Mouse (Mus musculus): ENCODE data around the gene Gm45208. TPM values are rescaled to one million over a fixed set of nuclear protein-coding genes. Genes with fewer than 3 reads are reported as not detected.

Gm45208 gene
- polyA plus RNA-seq, 1 experiment from 2014 or later, result 0.61 TPM

Other genes with a start within 250 kb of the Gm45208 start
- 0.05 and 0.15 TPM in 2 replicates for gene Foxp3, start 148.6 kb upstream of the Gm45208 start, polyA plus RNA-seq (2016; fragmentation: Nextera tagmentation; extraction: Ambion mirVana)
- gene Ppp1r3f, start 148.0 kb upstream of the Gm45208 start, polyA plus RNA-seq (2016; fragmentation: Nextera tagmentation; extraction: Ambion mirVana), result 1.4 and 2.2 TPM in 2 replicates
- 36.0 and 36.6 TPM in 2 replicates for gene Ccdc22, start 116.7 kb upstream of the Gm45208 start, polyA plus RNA-seq (2016; fragmentation: Nextera tagmentation; extraction: Ambion mirVana)
- gene Cacna1f, start 115.2 kb upstream of the Gm45208 start, polyA plus RNA-seq (2016; fragmentation: Nextera tagmentation; extraction: Ambion mirVana), result 0.05 and 0.06 TPM in 2 replicates
- 9.3 and 9.7 TPM in 2 replicates for gene Syp, start 83.8 kb upstream of the Gm45208 start, polyA plus RNA-seq (2016; fragmentation: Nextera tagmentation; extraction: Ambion mirVana)
- 4.1 and 4.2 TPM in 2 replicates for gene Prickle3, start 65.0 kb upstream of the Gm45208 start, polyA plus RNA-seq (2016; fragmentation: Nextera tagmentation; extraction: Ambion mirVana)
- 49.7 TPM in 2 replicates for gene Plp2, start 50.9 kb upstream of the Gm45208 start, polyA plus RNA-seq (2016; fragmentation: Nextera tagmentation; extraction: Ambion mirVana)
- gene Magix, start 41.0 kb upstream of the Gm45208 start, polyA plus RNA-seq (2016; fragmentation: Nextera tagmentation; extraction: Ambion mirVana), result 0.09 TPM in 1 of 2 replicates, not detected in the other
- gene Gpkow, start 25.1 kb upstream of the Gm45208 start, polyA plus RNA-seq (2016; fragmentation: Nextera tagmentation; extraction: Ambion mirVana), result 40.2 and 40.3 TPM in 2 replicates
- 22.5 and 23.8 TPM in 2 replicates for gene Wdr45, start 7.9 kb upstream of the Gm45208 start, polyA plus RNA-seq (2016; fragmentation: Nextera tagmentation; extraction: Ambion mirVana)
- gene Praf2, start 6.2 kb downstream of the Gm45208 start, polyA plus RNA-seq (2016; fragmentation: Nextera tagmentation; extraction: Ambion mirVana), result 73.0 and 73.6 TPM in 2 replicates
- gene Ccdc120, start 28.7 kb downstream of the Gm45208 start, polyA plus RNA-seq (2016; fragmentation: Nextera tagmentation; extraction: Ambion mirVana), result 20.3 and 22.1 TPM in 2 replicates
- 26.8 and 28.3 TPM in 2 replicates for gene Tfe3, start 40.3 kb downstream of the Gm45208 start, polyA plus RNA-seq (2016; fragmentation: Nextera tagmentation; extraction: Ambion mirVana)
- gene Gripap1, start 67.5 kb downstream of the Gm45208 start, polyA plus RNA-seq (2016; fragmentation: Nextera tagmentation; extraction: Ambion mirVana), result 42.5 and 45.3 TPM in 2 replicates
- 1.4 and 2.2 TPM in 2 replicates for gene Kcnd1, start 100.0 kb downstream of the Gm45208 start, polyA plus RNA-seq (2016; fragmentation: Nextera tagmentation; extraction: Ambion mirVana)
- gene Otud5, start 119.1 kb downstream of the Gm45208 start, polyA plus RNA-seq (2016; fragmentation: Nextera tagmentation; extraction: Ambion mirVana), result 42.2 and 43.4 TPM in 2 replicates
- 7.3 and 7.6 TPM in 2 replicates for gene Pim2, start 156.0 kb downstream of the Gm45208 start, polyA plus RNA-seq (2016; fragmentation: Nextera tagmentation; extraction: Ambion mirVana)
- gene Slc35a2, start 161.8 kb downstream of the Gm45208 start, polyA plus RNA-seq (2016; fragmentation: Nextera tagmentation; extraction: Ambion mirVana), result 23.4 and 25.7 TPM in 2 replicates
- gene Pqbp1, start 177.0 kb downstream of the Gm45208 start, polyA plus RNA-seq (2016; fragmentation: Nextera tagmentation; extraction: Ambion mirVana), result 122 and 132 TPM in 2 replicates
- gene Timm17b, start 177.1 kb downstream of the Gm45208 start, polyA plus RNA-seq (2016; fragmentation: Nextera tagmentation; extraction: Ambion mirVana), result 174 and 178 TPM in 2 replicates
- gene Gm10491, start 185.6 kb downstream of the Gm45208 start, polyA plus RNA-seq (2016; fragmentation: Nextera tagmentation; extraction: Ambion mirVana), result not detected in 2 replicates
- 0.51 TPM in 1 of 2 replicates, not detected in the other for gene Gm10490, start 187.3 kb downstream of the Gm45208 start, polyA plus RNA-seq (2016; fragmentation: Nextera tagmentation; extraction: Ambion mirVana)
- gene Pcsk1n, start 197.6 kb downstream of the Gm45208 start, polyA plus RNA-seq (2016; fragmentation: Nextera tagmentation; extraction: Ambion mirVana), result 3.0 and 4.5 TPM in 2 replicates
- gene Eras, start 206.4 kb downstream of the Gm45208 start, polyA plus RNA-seq (2016; fragmentation: Nextera tagmentation; extraction: Ambion mirVana), result 0.28 TPM in 1 of 2 replicates, not detected in the other
- gene Hdac6, start 225.6 kb downstream of the Gm45208 start, polyA plus RNA-seq (2016; fragmentation: Nextera tagmentation; extraction: Ambion mirVana), result 55.7 and 58.4 TPM in 2 replicates

Data from embryonic facial prominence, embryonic 10.5 days (tissue).